Mouse (Mus musculus): Measurements from ENCODE around the gene Mt3. TPM values are rescaled to one million over a fixed set of nuclear protein-coding genes. Genes with fewer than 3 reads are reported as not detected.
A peak's percentile ranks its signal among the peaks of the same experiment; 100 is the strongest.

Gene Mt3
- polyA plus RNA-seq, 2 experiments = 3.3 to 3.8 TPM

- no peak overlapping the region for H3K27ac ChIP-seq (replicated peaks; ENCODE audit: low read depth, low read length)
- no peaks in the 10 kb centered on the region for H3K9me3 ChIP-seq (ENCODE audit: control insufficient read depth, low read length)
- H3K27me3 ChIP-seq (ENCODE audit: control insufficient read depth, insufficient read depth, low read length) = peaks cover 88% of the 10 kb centered on the region
- H3K4me1 ChIP-seq (ENCODE audit: control insufficient read depth, insufficient read depth, low read length) = peaks cover 20% of the 10 kb centered on the region; the same call in 1 of the 2 replicates
- H3K9ac ChIP-seq (ENCODE audit: low read depth, low read length, severe bottlenecking) = no peak overlapping the region
- H3K36me3 ChIP-seq (ENCODE audit: control insufficient read depth, insufficient read depth, low read length) = no peaks in the 10 kb centered on the region
- no peak overlapping the region for H3K4me2 ChIP-seq (replicated peaks; ENCODE audit: low read depth, low read length, severe bottlenecking)
- WGBS = 80% methylated on average over 1 of the region's 1 CpGs
- no peak for TF ChIP-seq POLR2A (IDR thresholded peaks at IDR 0.05; ENCODE audit: borderline replicate concordance, extremely low read depth, insufficient read depth, insufficient read length)
- ATAC-seq (ENCODE audit: low FRiP score, low read depth) = no peak
- no peak overlapping the region; the same call in 1 of the 2 replicates for H3K4me3 ChIP-seq (replicated peaks; ENCODE audit: low read length)
- no peak for DNase-seq (ENCODE audit: low spot score)
These were observed 28.1 kb downstream of the Mt3 start for GRCm38 (mm10) chr8:94180561-94180908.

GRCm38 (mm10) chr8:94182055-94182929 is 29.9 kb downstream of the Mt3 start:
- WGBS = 62% methylated on average over 13 of the region's 13 CpGs
- TF ChIP-seq POLR2A (IDR thresholded peaks at IDR 0.05; ENCODE audit: borderline replicate concordance, extremely low read depth, insufficient read depth, insufficient read length) = no peak
- DNase-seq (ENCODE audit: low spot score) (no peak), ATAC-seq (ENCODE audit: low FRiP score, low read depth) (no peak)
- H3K9ac ChIP-seq (ENCODE audit: low read depth, low read length, severe bottlenecking) = no peak overlapping the region
- peak overlapping the region; percentile 24 for H3K4me3 ChIP-seq (replicated peaks; ENCODE audit: low read length)
- no peak overlapping the region for H3K27ac ChIP-seq (replicated peaks; ENCODE audit: low read depth, low read length)
- no peaks in the 10 kb centered on the region for H3K9me3 ChIP-seq (ENCODE audit: control insufficient read depth, low read length)
- H3K36me3 ChIP-seq (ENCODE audit: control insufficient read depth, insufficient read depth, low read length) = no peaks in the 10 kb centered on the region
- H3K27me3 ChIP-seq (ENCODE audit: control insufficient read depth, insufficient read depth, low read length) = peaks cover 82% of the 10 kb centered on the region
- H3K4me2 ChIP-seq (replicated peaks; ENCODE audit: low read depth, low read length, severe bottlenecking) = peak overlapping the region; percentile 45; the same call in 1 of the 2 replicates
- peaks cover 23% of the 10 kb centered on the region for H3K4me1 ChIP-seq (ENCODE audit: control insufficient read depth, insufficient read depth, low read length)

- H3K4me1 ChIP-seq (ENCODE audit: control insufficient read depth, insufficient read depth, low read length) = peaks cover 23% of the 10 kb centered on the region
- 0 out of 2 replicates have a peak overlapping the region, but pooled peaks have one; percentile 5 for H3K9ac ChIP-seq (ENCODE audit: low read depth, low read length, severe bottlenecking)
- DNase-seq (ENCODE audit: low spot score) (peak; percentile 80), ATAC-seq (ENCODE audit: low FRiP score, low read depth) (peak; percentile 34; the same call in 1 of the 2 replicates)
- peaks cover 78% of the 10 kb centered on the region for H3K27me3 ChIP-seq (ENCODE audit: control insufficient read depth, insufficient read depth, low read length)
- H3K4me3 ChIP-seq (replicated peaks; ENCODE audit: low read length) = peak overlapping the region; percentile 24
- no peak overlapping the region for H3K27ac ChIP-seq (replicated peaks; ENCODE audit: low read depth, low read length)
- H3K9me3 ChIP-seq (ENCODE audit: control insufficient read depth, low read length) = no peaks in the 10 kb centered on the region
- no peak for TF ChIP-seq POLR2A (IDR thresholded peaks at IDR 0.05; ENCODE audit: borderline replicate concordance, extremely low read depth, insufficient read depth, insufficient read length)
- WGBS = under 1% methylated on average over 16 of the region's 16 CpGs
- no peaks in the 10 kb centered on the region for H3K36me3 ChIP-seq (ENCODE audit: control insufficient read depth, insufficient read depth, low read length)
- H3K4me2 ChIP-seq (replicated peaks; ENCODE audit: low read depth, low read length, severe bottlenecking) = peak overlapping the region; percentile 45
These were observed 30.7 kb downstream of the Mt3 start for GRCm38 (mm10) chr8:94183117-94183516.

GRCm38 (mm10) chr8:94184357-94184843 is 32.0 kb downstream of the Mt3 start:
- no peak for TF ChIP-seq POLR2A (IDR thresholded peaks at IDR 0.05; ENCODE audit: borderline replicate concordance, extremely low read depth, insufficient read depth, insufficient read length)

GRCm38 (mm10) chr8:94185791-94186190 is 33.4 kb downstream of the Mt3 start:
- H3K4me3 ChIP-seq (replicated peaks; ENCODE audit: low read length) = no peak overlapping the region
- no peaks in the 10 kb centered on the region for H3K36me3 ChIP-seq (ENCODE audit: control insufficient read depth, insufficient read depth, low read length)
- H3K9ac ChIP-seq (ENCODE audit: low read depth, low read length, severe bottlenecking) = no peak overlapping the region
- ATAC-seq (ENCODE audit: low FRiP score, low read depth) = no peak
- no peak overlapping the region for H3K4me2 ChIP-seq (replicated peaks; ENCODE audit: low read depth, low read length, severe bottlenecking)
- no peak overlapping the region for H3K27ac ChIP-seq (replicated peaks; ENCODE audit: low read depth, low read length)
- peaks cover 51% of the 10 kb centered on the region for H3K27me3 ChIP-seq (ENCODE audit: control insufficient read depth, insufficient read depth, low read length)
- H3K9me3 ChIP-seq (ENCODE audit: control insufficient read depth, low read length) = no peaks in the 10 kb centered on the region
- peaks cover 20% of the 10 kb centered on the region for H3K4me1 ChIP-seq (ENCODE audit: control insufficient read depth, insufficient read depth, low read length)
- TF ChIP-seq POLR2A (IDR thresholded peaks at IDR 0.05; ENCODE audit: borderline replicate concordance, extremely low read depth, insufficient read depth, insufficient read length) = no peak
- 61% methylated on average over 6 of the region's 6 CpGs for WGBS
- no peak for DNase-seq (ENCODE audit: low spot score)

More at GRCm38 (mm10) chr8:94184357-94184843, 32.0 kb downstream of the Mt3 start:
- no peak for ATAC-seq (ENCODE audit: low FRiP score, low read depth)
- no peak overlapping the region for H3K9ac ChIP-seq (ENCODE audit: low read depth, low read length, severe bottlenecking)
- peaks cover 21% of the 10 kb centered on the region for H3K4me1 ChIP-seq (ENCODE audit: control insufficient read depth, insufficient read depth, low read length)
- H3K27ac ChIP-seq (replicated peaks; ENCODE audit: low read depth, low read length) = no peak overlapping the region
- no peak overlapping the region for H3K4me3 ChIP-seq (replicated peaks; ENCODE audit: low read length)
- no peaks in the 10 kb centered on the region for H3K9me3 ChIP-seq (ENCODE audit: control insufficient read depth, low read length)
- no peak for DNase-seq (ENCODE audit: low spot score)
- no peaks in the 10 kb centered on the region for H3K36me3 ChIP-seq (ENCODE audit: control insufficient read depth, insufficient read depth, low read length)
- 9% methylated on average over 12 of the region's 12 CpGs for WGBS
- H3K4me2 ChIP-seq (replicated peaks; ENCODE audit: low read depth, low read length, severe bottlenecking) = no peak overlapping the region; the same call in 1 of the 2 replicates
- H3K27me3 ChIP-seq (ENCODE audit: control insufficient read depth, insufficient read depth, low read length) = peaks cover 65% of the 10 kb centered on the region

Data from limb, embryonic 14.5 days (tissue).